Mouse (Mus musculus) liver, adult 2 months (tissue): ENCODE data around the gene Spindoc. TPM values are rescaled to one million over a fixed set of nuclear protein-coding genes. Genes with fewer than 3 reads are reported as not detected.

Experiments used
- DNase-seq: peaks from one replicate; pipeline ENCODE4 v3.0.0-alpha.2; 2011; ENCODE audit warnings: low read depth, low spot score; ENCODE audit errors: extremely low read depth
- H3K27ac ChIP-seq: fragments of 200-500 bp; replicated peaks from 2 replicates; pipeline ENCODE4 v1.5.1; 2012; ENCODE audit warnings: low read depth, mild to moderate bottlenecking, control low read depth, inconsistent platforms, low read length; ENCODE audit not compliant: insufficient read depth
- H3K27me3 ChIP-seq: fragments of 200-500 bp; 2 replicates; pipeline ENCODE4 v1.6.1; 2012; ENCODE audit warnings: mild to moderate bottlenecking, moderate library complexity, low read length, inconsistent platforms; ENCODE audit not compliant: control insufficient read depth, insufficient read depth
- H3K36me3 ChIP-seq: fragments of 200-500 bp; 2 replicates; pipeline ENCODE4 v1.6.1; 2012; ENCODE audit warnings: low read length, inconsistent platforms; ENCODE audit not compliant: control insufficient read depth, insufficient read depth
- H3K4me1 ChIP-seq: fragments of 200-500 bp; 2 replicates; pipeline ENCODE4 v1.6.1; 2011; ENCODE audit warnings: low read length; ENCODE audit not compliant: control insufficient read depth, insufficient read depth
- H3K4me3 ChIP-seq: fragments of 200-500 bp; 2 replicates; pipeline ENCODE4 v1.5.1; 2011; ENCODE audit warnings: low read depth, mild to moderate bottlenecking, control low read depth, low read length, moderate library complexity; ENCODE audit not compliant: insufficient read depth
- H3K79me2 ChIP-seq: fragments of 200-500 bp; 2 replicates; pipeline ENCODE4 v1.6.1; 2012; ENCODE audit warnings: inconsistent platforms, mild to moderate bottlenecking, low read length, moderate library complexity; ENCODE audit not compliant: control insufficient read depth, insufficient read depth
- H3K9ac ChIP-seq: fragments of 200-500 bp; 2 replicates; pipeline ENCODE4 v1.6.1; 2012; ENCODE audit warnings: low read depth, mild to moderate bottlenecking, control low read depth, inconsistent platforms, low read length
- CTCF ChIP-seq: fragments of 200-500 bp; IDR thresholded peaks from 2 replicates; pipeline ENCODE4 v1.5.1; 2011; ENCODE audit warnings: low read depth, low read length, control low read depth
- POLR2A ChIP-seq: fragments of 200-500 bp; IDR thresholded peaks from 2 replicates; pipeline ENCODE4 v1.6.1; 2011; ENCODE audit warnings: low read length, control low read depth; ENCODE audit not compliant: insufficient read depth; ENCODE audit errors: extremely low read depth
- WGBS: fragments of 180-500 bp; shearing (Covaris S2); methylation state at CpG from one replicate; pipeline ENCODE4 v1.1.7; 2018; 5-methylcytosine and 5-hydroxymethylcytosine counted together
- polyA plus RNA-seq: library from polyadenylated mRNA; depleted of rRNA; stranded (reverse); fragments of >200 nt; gene quantifications from 2 replicates; pipeline ENCODE4 v1.2.3, GENCODE M21; 2012
- total RNA-seq: library from RNA; depleted of rRNA; stranded (reverse); fragments of >200 nt; gene quantifications from 2 replicates; pipeline ENCODE4 v1.2.3, GENCODE M21; 2014

Spindoc gene
- total and polyA plus RNA-seq, 2 experiments: 1.4 to 4.4 TPM

GRCm38 (mm10) chr19:7334049-7334448, 48.7 kb downstream of the Spindoc start:
- DNase-seq: no peak

GRCm38 (mm10) chr19:7321391-7321790, 61.4 kb downstream of the Spindoc start:
- no peak overlapping the region for H3K27ac ChIP-seq
- DNase-seq: no peak
- no peak for TF ChIP-seq CTCF
- no peak for TF ChIP-seq POLR2A
- no peak overlapping the region for H3K9ac ChIP-seq
- WGBS: 87% methylated on average over 3 of the region's 3 CpGs
- no peak overlapping the region for H3K4me3 ChIP-seq
- no peaks in the 10 kb centered on the region for H3K27me3 ChIP-seq
- no peaks in the 10 kb centered on the region for H3K36me3 ChIP-seq
- H3K4me1 ChIP-seq: peaks cover 8% of the 10 kb centered on the region
- H3K79me2 ChIP-seq: peaks cover 27% of the 10 kb centered on the region

More at GRCm38 (mm10) chr19:7334049-7334448, 48.7 kb downstream of the Spindoc start:
- Histone ChIP-seq H3K27ac (no peak overlapping the region), H3K79me2 (peaks cover 54% of the 10 kb centered on the region), H3K4me3 (no peak overlapping the region), H3K36me3 (no peaks in the 10 kb centered on the region; the same call in none of the 2 replicates), H3K9ac (no peak overlapping the region), H3K4me1 (peaks cover 6% of the 10 kb centered on the region; the same call in 1 of the 2 replicates), H3K27me3 (no peaks in the 10 kb centered on the region)
- TF ChIP-seq POLR2A: no peak
- no peak for TF ChIP-seq CTCF
- 50% methylated on average over 2 of the region's 2 CpGs for WGBS

- WGBS: 8% methylated on average over 2 of the region's 2 CpGs
- H3K27ac ChIP-seq: no peak overlapping the region
These were observed 62.6 kb downstream of the Spindoc start for GRCm38 (mm10) chr19:7320181-7320580.

GRCm38 (mm10) chr19:7317716-7318115, 65.1 kb downstream of the Spindoc start:
- peaks cover 20% of the 10 kb centered on the region for H3K4me1 ChIP-seq
- no peak overlapping the region for H3K9ac ChIP-seq
- no peaks in the 10 kb centered on the region for H3K27me3 ChIP-seq
- peaks cover 34% of the 10 kb centered on the region for H3K79me2 ChIP-seq
- WGBS: 36% methylated on average over 4 of the region's 4 CpGs
- no peaks in the 10 kb centered on the region for H3K36me3 ChIP-seq
- DNase-seq: peak; percentile 43
- H3K4me3 ChIP-seq: no peak overlapping the region
- no peak for TF ChIP-seq POLR2A
- H3K27ac ChIP-seq: no peak overlapping the region

More at GRCm38 (mm10) chr19:7320181-7320580, 62.6 kb downstream of the Spindoc start:
- no peak overlapping the region for H3K9ac ChIP-seq
- peak; percentile 85 for DNase-seq
- peaks cover 28% of the 10 kb centered on the region for H3K79me2 ChIP-seq
- H3K4me3 ChIP-seq: no peak overlapping the region
- peaks cover 13% of the 10 kb centered on the region for H3K4me1 ChIP-seq
- H3K27me3 ChIP-seq: no peaks in the 10 kb centered on the region
- TF ChIP-seq CTCF (no peak), POLR2A (no peak)
- no peaks in the 10 kb centered on the region for H3K36me3 ChIP-seq

GRCm38 (mm10) chr19:7316822-7317221, 66.0 kb downstream of the Spindoc start:
- Histone ChIP-seq H3K27ac (no peak overlapping the region), H3K36me3 (no peaks in the 10 kb centered on the region), H3K4me3 (no peak overlapping the region), H3K27me3 (no peaks in the 10 kb centered on the region), H3K9ac (no peak overlapping the region), H3K79me2 (peaks cover 27% of the 10 kb centered on the region; the same call in 1 of the 2 replicates), H3K4me1 (peaks cover 22% of the 10 kb centered on the region)
- TF ChIP-seq CTCF (no peak), POLR2A (no peak)
- no peak for DNase-seq
- 83% methylated on average over 4 of the region's 4 CpGs for WGBS

GRCm38 (mm10) chr19:7315587-7315984, 67.2 kb downstream of the Spindoc start:
- no peak for DNase-seq
- 92% methylated on average over 4 of the region's 4 CpGs for WGBS
- Histone ChIP-seq H3K4me3 (no peak overlapping the region), H3K27me3 (no peaks in the 10 kb centered on the region), H3K79me2 (peaks cover 29% of the 10 kb centered on the region; the same call in 1 of the 2 replicates), H3K36me3 (no peaks in the 10 kb centered on the region), H3K27ac (no peak overlapping the region), H3K4me1 (peaks cover 31% of the 10 kb centered on the region), H3K9ac (no peak overlapping the region)
- TF ChIP-seq CTCF (no peak), POLR2A (no peak)
